Mouse (Mus musculus) MEL (cell line): ENCODE data around the gene H2-Q4.
"Not testable (repeated sequence)": the region's sequence is repeated elsewhere in the genome, so short reads cannot be mapped to it uniquely, and the experiment has no call there.

Experiments used
- BHLHE40 ChIP-seq: IDR thresholded peaks from 2 replicates; pipeline ENCODE4 v1.6.1; 2012; ENCODE audit warnings: low read depth, mild to moderate bottlenecking, inconsistent platforms, low read length, improper control_type of control experiment, borderline replicate concordance
- CTCF ChIP-seq, 3 experiments: IDR thresholded peaks in 2 of 3; conservative IDR thresholded peaks in 1 of 3; 2 replicates each; pipeline ENCODE4 v1.5.1; 2011 to 2012; ENCODE audit warnings: low read length in 3 of 3, low read depth in 2 of 3, mild to moderate bottlenecking in 2 of 3, improper control_type of control experiment in 1 of 3, inconsistent platforms in 1 of 3, mixed read lengths in 1 of 3, moderate library complexity in 1 of 3; ENCODE audit not compliant: control insufficient read depth in 1 of 3, insufficient read depth in 1 of 3, poor library complexity in 1 of 3, severe bottlenecking in 1 of 3
- EP300 ChIP-seq, 2 experiments: IDR thresholded peaks; 2 replicates each; pipeline ENCODE4 v1.6.1; 2011; ENCODE audit warnings: improper control_type of control experiment in 2 of 2, low read length in 2 of 2, low read depth in 1 of 2, mild to moderate bottlenecking in 1 of 2
- MAFK ChIP-seq: IDR thresholded peaks from 2 replicates; pipeline ENCODE4 v1.6.1; 2011; ENCODE audit warnings: low read depth, mild to moderate bottlenecking, low read length, improper control_type of control experiment, borderline replicate concordance
- MAX ChIP-seq: IDR thresholded peaks from 2 replicates; pipeline ENCODE4 v1.6.1; 2011; ENCODE audit warnings: low read length, improper control_type of control experiment
- MEF2A ChIP-seq: IDR thresholded peaks from 2 replicates; pipeline ENCODE4 v1.6.1; 2014; ENCODE audit warnings: low read depth, mild to moderate bottlenecking, inconsistent platforms, low read length, improper control_type of control experiment; ENCODE audit not compliant: poor library complexity, insufficient replicate concordance, severe bottlenecking; ENCODE audit errors: extremely low read depth
- POLR2A ChIP-seq, 2 experiments: IDR thresholded peaks; 2 replicates each; pipeline ENCODE4 v1.6.1; 2011 to 2012; ENCODE audit warnings: low read length in 2 of 2, mild to moderate bottlenecking in 2 of 2, control low read depth in 1 of 2, improper control_type of control experiment in 1 of 2, low read depth in 1 of 2, moderate library complexity in 1 of 2; ENCODE audit not compliant: control insufficient read depth in 1 of 2, insufficient read depth in 1 of 2, poor library complexity in 1 of 2
- POLR2AphosphoS5 ChIP-seq: IDR thresholded peaks from 2 replicates; pipeline ENCODE4 v1.6.1; 2012; ENCODE audit warnings: low read depth, borderline replicate concordance, mild to moderate bottlenecking, inconsistent platforms, low read length, moderate library complexity, mixed read lengths
- SIN3A ChIP-seq: IDR thresholded peaks from 2 replicates; pipeline ENCODE4 v1.6.1; 2012; ENCODE audit warnings: low read length, improper control_type of control experiment, inconsistent platforms
- TBP ChIP-seq: IDR thresholded peaks from 2 replicates; pipeline ENCODE4 v1.8.0; 2011; ENCODE audit warnings: low read depth, low read length, improper control_type of control experiment
- UBTF ChIP-seq: IDR thresholded peaks from 2 replicates; pipeline ENCODE4 v1.6.1; 2012; ENCODE audit warnings: low read depth, mild to moderate bottlenecking, inconsistent platforms, low read length, improper control_type of control experiment, moderate library complexity, borderline replicate concordance; ENCODE audit not compliant: insufficient read depth
- USF1 ChIP-seq: IDR thresholded peaks from 2 replicates; pipeline ENCODE4 v1.6.1; 2014; ENCODE audit warnings: low read depth, mild to moderate bottlenecking, inconsistent platforms, low read length, improper control_type of control experiment, moderate library complexity
- ZKSCAN1 ChIP-seq: IDR thresholded peaks from 2 replicates; pipeline ENCODE4 v1.6.1; 2012; ENCODE audit warnings: low read depth, mild to moderate bottlenecking, inconsistent platforms, low read length, improper control_type of control experiment, moderate library complexity
- ZNF384 ChIP-seq: IDR thresholded peaks from 2 replicates; pipeline ENCODE4 v1.6.1; 2012; ENCODE audit warnings: low read depth, mild to moderate bottlenecking, inconsistent platforms, low read length, improper control_type of control experiment

GRCm38 (mm10) chr17:35389796-35390195 is 10.4 kb downstream of the H2-Q4 start:
- not testable (repeated sequence) for TF ChIP-seq UBTF; MAX; EP300 (IDR thresholded peaks at IDR 0.05; ENCODE audit: low read depth in 1 of 2, low read length in 2 of 2); POLR2A (IDR thresholded peaks at IDR 0.05; ENCODE audit: control insufficient read depth in 1 of 2, insufficient read depth in 1 of 2, low read depth in 1 of 2, low read length in 2 of 2, poor library complexity in 1 of 2); ZNF384; USF1; POLR2AphosphoS5; MAFK; ZKSCAN1; BHLHE40; MEF2A; SIN3A; TBP
- TF ChIP-seq CTCF (IDR thresholded peaks at IDR 0.05 in 2 of 3, conservative IDR thresholded peaks at IDR 0.05 in 1 of 3; ENCODE audit: control insufficient read depth in 1 of 3, insufficient read depth in 1 of 3, low read depth in 2 of 3, low read length in 3 of 3, poor library complexity in 1 of 3, severe bottlenecking in 1 of 3): peak; percentile 23 to 41 (median 25); a peak in 5 of 6 replicates
